Mouse (Mus musculus) frontal cortex, postnatal 25 days (tissue): ENCODE results near the gene Fam81a.

ENCODE experiments used
- DNase-seq, 2 experiments: peaks; one replicate each; pipeline ENCODE4 v3.0.0; 2022; ENCODE audit warnings: low spot score in 2 of 2

Gene Fam81a

DNA sequence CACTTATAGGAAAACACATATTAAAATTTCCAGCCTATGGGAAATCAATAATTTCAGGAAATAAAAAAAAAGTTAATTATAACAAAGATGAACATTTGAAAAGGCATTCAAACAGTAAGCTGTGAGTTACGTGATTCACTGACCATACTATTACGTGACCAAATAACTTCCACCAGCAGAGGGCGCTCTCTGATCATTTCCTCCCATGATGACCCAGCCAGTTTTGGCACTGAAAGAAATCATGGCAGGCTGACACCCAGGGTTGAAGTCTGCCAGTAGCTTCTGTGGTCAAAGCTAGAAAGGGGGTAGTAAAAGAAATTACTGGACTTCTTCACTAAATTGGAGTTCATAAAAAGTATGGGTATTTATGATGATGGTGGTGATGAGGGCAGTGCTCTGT lies 33.1 kb downstream of the Fam81a start:
- peak; percentile 79 to 81 for DNase-seq

DNA sequence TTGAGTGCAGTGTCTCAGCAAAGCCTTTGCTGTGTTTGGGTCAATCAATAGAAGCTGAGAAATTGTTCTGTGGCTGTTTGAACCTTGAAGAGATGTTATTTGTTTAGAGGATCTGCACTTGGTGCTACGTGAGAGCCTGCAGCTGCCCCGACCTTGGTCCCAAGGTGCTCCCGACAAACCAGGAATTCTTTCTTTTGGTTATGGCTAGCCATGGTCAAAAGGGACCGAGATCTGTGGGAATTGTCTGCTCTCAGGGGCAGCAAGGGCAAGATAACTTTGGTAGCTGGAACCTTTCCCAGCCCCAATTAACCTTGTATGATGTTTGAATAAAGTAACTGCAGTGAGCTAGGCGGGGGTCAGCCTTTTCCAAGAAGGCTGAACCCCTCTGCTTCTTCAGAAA lies 34.2 kb downstream of the Fam81a start:
- DNase-seq: no peak

DNA sequence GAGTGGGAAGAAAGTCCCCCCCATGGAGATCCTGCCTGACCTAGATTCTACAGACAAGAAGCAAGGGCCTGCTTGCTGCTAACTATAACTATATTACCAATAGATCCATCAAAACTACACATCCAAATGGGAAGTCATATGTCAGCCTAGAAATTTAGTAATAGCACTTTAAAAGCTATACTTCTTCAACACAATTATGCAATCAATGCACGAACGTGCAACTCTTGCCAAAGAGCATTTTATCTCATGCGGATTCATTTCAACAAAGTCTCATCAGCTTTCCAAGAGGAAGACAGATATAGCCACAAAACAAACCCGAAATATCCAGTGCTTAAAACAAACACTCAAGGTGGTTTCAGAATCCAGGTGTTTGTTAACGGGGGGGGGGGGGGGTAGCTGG lies 36.8 kb downstream of the Fam81a start:
- DNase-seq: no peak

DNA sequence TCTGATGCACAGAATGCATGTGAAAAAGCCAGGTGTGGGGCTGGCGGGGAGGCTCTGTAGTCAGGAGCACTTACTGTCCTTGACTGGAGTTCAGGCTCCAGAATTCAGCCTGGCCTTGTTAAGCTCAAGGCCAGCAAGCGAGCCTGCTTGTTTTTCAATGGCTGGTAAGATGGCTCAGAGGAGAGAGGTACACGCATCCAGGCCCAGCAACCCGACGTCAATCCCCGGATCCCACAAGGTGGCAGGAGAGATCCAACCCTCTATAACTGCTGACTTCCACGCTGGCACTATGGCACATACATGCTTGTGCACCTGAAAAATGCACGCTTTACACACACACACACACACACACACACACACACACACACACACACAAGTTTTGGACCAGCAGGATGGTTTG lies 39.3 kb downstream of the Fam81a start:
- no peak for DNase-seq

DNA sequence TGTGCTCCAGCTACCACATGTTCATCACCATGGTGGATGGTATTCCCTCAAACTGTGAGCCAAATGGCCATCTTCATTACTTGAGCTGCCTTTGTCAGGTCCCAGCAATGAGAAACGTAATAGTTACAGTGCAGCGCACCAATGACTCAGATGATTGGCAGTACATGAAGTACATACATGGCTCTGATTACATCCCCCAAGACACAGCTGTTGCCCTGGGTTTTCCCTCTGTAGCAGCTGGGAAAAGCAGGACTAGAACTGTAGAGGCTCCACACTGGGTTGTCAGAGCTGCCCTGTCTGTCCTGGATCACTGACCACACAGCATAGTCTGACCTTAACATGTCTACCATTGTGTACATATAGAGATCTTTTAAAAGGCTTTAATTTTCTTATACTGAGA lies 44.8 kb downstream of the Fam81a start:
- no peak for DNase-seq

DNA sequence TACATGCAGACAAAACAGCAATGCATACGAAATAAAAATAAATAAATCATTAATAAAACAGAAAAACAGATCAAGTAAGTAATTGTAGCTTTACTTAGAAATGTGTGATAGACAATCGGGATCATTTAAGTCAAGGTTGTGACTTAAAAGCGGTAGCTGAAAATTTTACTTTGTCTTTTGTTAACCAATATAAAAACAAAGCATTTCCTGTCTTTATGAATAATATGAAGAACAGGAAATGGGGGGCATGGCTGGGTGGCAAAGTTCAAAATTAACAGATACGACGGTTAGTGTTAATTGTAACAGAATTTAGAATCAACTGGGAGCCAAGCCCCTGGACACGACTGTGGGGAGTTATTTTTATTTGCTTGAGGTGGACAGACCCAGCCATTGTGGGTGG lies 47.3 kb downstream of the Fam81a start:
- no peak for DNase-seq

DNA sequence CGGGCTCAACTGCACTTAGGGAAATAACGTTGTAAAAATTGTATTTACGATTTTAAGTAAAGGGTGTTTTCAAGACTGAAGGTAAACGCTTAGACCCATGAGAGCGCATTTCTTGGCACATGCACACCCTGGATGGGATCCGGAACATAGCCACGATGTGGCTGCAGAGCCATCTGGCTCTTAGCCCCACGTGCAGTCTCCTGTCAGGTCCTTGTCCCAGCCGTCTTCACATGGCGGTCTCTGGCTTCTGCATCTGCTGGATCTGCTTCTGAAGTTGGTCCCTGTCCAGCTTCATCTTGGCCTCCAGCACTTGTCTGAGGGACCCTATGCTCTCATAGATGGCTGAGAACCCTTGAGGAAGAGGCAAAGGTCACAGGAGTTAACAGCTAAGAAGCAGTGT lies 51.8 kb downstream of the Fam81a start:
- DNase-seq: no peak

DNA sequence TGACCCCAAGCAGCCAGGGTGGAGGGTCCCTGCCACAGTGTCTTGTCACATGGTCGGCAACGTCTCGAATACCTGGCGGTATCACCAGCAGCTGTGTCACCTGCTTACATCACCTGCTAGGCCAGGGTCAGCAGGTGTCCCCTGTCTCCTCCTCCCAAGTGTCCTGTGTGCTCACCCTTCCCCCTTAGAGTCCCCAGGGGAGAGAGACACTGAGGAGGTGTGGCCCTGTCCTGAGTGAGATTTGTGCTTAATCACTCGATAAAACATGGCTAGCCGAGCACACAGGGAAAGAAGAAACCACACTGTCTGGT lies 53.6 kb downstream of the Fam81a start:
- DNase-seq: no peak

DNA sequence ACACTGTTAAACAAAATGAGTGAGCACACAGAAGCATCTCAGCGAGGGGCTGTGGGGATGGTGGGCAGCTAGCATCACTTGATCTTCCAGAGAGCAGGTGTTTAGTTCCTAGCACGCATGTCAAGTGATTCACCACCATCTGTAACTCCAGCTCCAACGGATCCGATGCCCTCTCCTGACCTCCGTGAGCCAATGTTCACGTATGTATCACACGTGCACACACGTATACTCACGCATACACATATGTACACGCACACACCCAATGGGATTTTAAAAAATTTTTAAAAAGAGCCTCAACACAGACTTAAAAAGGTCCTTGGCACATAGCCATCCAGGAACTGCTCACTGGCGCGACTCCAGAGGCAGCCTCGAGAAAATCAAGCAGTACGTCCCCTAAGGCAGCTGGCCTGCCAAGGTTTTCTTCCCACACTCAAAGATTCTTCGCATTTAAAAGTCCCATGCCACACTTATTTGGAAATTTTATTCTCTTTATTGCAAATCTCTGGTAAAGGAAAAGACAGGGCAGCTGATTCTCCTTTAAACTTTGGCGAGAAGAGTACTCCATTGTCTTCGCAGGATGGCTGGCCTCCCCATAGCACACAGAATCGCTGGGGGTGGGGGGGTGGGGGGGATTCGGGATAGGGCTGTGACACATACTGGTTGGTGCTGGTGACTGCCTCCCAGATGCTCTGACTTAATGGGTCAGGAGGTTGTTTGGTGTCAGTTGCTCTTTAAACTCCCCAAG lies 54.1 kb downstream of the Fam81a start:
- peak; percentile 32 to 40 for DNase-seq

DNA sequence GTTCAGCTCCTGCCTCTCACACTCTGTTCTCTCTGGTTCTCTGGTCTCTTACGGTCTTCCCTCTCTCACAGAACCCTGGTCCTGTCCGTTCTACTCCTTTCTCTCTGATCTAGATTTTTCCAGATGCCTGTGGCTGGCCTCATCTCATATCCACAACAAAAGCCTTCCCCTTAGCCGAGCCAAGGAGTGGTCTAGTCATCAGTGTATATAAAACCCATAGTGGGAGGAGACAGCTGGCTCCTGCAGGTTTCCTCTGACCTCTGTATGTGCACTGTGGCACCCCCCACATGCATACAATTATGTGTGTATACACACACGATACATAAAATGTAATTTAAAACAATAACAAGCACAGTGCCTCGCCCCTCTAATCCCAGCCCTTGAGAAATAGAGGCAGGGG lies 55.0 kb downstream of the Fam81a start:
- no peak for DNase-seq

DNA sequence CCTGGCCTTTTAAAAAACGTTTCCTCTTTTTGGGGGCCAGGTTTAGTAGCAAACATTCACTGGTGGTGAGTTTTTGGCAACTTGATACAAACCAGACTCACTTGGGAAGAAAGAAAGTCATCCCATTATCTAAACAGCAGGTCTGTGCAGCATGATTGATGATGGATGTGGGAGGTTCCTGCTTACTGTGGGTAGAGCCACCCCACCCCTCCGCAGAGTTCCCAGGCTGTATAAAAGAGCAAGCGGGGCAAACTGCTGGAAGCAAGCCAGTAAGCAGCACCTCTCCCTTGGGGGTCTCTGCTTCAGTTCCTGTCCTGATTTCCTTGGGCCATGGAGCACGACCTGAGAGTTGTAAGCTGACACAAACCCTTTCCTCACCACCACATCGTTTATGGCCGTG lies 56.3 kb downstream of the Fam81a start:
- no peak for DNase-seq

DNA sequence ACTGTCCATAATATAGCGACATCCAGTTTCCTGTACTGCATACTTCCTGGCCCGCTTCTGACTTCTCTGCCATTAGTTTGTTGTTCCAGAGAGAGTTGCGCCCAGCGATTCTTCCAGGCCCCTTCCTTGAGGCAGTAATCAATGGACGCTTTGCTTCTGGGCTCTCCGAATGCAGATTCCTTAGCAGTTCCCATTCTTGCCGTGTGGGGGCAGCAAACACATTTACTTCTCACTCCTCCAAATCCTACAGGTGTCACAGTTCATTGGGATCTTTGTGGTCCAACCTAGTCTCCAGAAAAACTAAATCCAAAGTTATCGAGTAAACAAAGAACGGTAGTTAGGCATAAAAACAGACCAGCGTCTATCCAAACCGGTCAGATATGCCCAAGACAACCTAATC lies 58.3 kb downstream of the Fam81a start:
- DNase-seq: peak; percentile 70 to 71

DNA sequence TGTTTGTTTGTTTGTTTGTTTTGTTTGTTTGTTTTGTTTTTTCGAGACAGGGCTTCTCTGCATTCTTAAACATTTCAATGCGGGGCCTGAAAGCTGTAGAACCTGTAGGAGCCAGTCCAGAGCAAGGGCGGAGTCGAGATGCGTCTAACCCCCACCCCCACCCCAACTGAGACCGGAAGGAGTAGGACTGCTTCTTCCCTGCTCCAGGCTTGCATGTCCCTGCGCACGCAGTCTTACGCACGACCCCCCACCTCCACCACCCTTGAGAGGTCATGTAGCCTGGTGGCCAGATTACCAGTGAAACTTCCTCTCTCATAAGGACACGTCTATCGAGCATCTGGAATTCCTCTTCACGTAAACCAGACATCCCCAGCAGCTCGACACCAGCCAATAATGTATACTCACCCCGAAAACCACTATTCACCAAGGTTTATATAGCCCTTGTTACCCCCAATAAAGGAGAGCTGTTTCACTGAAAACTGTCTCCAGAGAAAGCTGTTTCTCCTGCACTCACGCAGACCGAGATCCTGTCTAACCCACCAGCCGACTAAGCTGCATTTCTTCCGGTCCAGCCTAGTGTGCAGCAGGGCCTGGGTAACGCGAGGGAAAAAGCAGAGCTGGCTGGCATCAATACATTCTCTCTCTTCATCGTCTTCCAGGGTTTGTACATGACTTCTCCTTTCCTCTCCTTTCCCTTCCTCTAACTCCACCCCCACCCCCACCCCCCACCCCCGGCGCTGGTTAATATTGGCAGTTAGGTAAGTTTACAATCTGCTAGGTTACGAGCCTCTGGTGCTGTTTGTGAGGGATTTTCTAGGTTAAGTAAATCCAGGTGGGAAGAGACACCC lies 59.8 kb downstream of the Fam81a start:
- DNase-seq: no peak

DNA sequence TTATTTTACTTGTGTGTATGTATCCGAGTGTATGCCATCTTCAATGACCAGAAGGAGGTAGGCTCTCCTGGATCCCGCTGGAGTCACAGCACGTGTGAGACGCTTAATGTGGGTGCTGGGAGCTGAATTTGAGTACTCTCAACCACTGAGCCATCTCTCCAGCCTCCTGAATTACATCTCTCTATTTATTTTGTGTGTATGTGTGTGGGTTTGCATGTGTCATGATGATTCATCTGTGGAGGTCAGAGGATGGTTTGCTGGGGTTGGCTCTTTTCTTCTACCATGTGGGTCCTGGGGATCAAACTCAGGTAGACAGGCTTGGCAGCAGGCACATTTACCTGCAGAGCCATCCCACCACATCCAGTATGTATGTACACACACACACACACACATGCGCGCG lies 60.6 kb downstream of the Fam81a start:
- DNase-seq: no peak

DNA sequence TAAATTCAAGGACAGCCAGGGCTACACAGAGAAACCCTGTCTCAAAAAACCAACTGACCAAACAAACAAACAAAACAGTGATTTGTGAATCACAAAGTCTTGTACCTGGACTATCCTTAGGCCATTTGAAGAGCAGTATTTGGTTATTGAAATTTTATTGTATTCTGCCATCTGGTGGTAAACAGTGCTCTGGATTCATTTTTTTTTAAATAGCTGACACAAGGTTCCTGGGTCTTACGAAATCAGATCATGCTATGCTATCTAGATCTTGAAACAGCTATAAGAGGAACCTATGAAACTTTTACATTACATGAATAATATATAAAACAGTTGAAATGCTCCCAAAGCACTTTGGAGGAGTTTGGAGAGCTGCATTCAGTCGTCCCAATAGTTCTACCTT lies 61.4 kb downstream of the Fam81a start:
- no peak for DNase-seq

DNA sequence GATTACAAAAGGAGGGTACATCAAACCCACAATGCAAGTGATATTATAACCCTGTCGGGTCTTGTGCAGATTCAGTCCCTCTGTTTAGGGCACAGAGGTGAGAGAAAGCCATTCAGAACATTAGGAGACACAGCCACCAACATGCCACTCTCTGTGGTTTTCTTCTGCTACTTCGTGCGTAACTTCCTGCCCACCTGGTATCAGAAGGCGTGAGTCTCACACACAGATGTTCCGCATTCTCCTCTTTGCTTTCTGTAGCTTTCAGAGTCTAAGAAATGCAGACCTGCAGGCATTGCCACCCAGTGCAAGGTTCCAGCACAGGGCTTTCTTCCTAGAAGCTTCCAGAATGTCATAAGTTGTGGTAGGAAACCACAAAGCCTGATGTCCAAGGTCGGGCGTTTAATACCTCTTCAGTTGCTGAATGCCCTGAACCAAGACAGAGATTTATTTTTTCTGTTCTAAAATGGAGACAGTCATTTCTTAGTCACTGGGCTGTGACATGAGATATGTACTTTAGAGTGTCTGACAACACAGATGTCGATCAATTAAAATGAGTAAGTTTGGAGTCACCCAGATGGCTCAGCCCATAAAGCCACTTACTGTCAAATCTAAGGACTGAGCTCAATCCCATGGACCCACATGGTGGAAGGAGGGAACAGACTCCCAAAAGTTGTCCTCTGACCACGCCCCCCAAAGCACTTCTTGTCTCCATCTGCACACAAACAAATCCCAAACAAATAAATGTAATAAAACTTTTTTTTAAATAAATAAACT lies 62.1 kb downstream of the Fam81a start:
- no peak for DNase-seq

DNA sequence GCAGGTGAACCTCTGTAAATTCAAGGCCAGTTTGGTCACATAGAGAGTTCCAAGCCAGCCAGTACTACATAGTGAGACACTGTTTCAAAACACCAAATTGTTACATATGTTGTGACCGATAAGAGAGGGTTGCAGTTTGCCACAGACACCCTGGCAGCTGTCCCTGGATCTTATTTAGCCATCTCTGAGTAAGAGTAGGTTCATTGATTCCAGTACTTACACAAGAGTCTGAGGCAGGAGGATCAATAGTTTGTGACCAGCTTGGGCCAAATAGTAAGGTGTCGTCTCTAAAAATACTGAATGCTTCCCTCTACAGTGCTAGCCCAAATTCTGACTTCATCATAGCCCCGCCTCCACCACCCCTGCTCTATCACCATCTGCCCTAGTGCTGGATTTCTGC lies 64.3 kb downstream of the Fam81a start:
- DNase-seq: no peak

DNA sequence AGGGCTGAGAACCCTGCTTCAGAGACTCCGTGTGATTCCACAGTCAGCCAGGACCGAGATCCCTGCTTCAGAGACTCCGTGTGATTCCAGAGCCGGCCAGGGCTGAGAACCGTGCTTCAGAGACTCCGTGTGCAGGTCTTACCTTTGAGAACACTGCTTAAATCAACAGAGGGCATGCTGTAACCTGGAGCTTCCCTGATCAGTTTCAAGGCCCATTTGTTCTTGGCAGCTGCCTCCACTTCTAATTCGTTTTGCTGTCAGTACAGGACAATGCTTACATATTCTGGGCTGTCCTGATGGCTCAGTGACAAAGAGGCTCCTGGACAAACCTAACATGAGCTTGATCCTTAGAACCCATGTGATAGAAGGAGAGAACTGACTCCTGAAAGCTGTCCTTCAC lies 65.2 kb downstream of the Fam81a start:
- DNase-seq: no peak

DNA sequence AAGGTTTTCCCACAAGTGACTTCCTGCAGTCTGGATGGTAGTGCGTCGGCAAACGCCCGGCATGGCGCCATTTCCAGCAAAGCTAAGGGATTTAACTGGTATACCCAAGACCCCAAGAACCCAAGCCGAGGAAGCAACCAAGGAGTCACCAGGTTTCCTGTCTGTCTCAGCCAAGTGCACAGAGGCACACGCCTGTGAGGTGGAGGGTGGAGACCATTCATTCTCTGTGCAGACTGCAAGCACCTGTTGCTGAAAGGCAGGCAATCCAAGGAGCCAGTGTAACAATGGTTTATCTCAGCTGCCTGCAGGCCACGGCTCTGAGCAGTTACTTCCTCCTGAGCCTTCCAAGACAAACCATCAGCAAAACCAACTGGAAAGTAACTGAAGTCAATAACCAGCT lies 70.0 kb downstream of the Fam81a start:
- DNase-seq: no peak

DNA sequence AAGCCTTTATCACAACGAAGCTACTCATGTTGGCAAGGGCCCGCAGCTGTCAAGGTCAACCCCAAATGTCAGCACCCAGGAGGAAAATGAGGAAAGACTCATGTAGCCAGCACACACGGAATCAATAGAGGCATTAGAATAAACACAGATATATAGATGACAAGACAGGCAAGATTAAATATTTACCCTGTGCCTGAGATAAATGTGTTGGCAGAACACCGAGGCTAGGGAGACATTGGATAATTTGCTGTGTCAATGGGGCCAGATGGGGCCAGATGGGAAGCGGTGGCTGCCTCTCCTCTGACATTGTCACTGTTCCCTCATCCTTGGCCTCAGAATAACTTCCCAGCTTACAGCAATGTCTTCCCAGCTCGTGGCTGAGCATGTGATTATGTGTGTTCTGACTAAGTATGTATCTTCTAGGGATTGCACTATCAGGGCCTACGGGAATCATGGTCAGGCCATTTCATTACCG lies 72.4 kb downstream of the Fam81a start:
- no peak for DNase-seq

DNA sequence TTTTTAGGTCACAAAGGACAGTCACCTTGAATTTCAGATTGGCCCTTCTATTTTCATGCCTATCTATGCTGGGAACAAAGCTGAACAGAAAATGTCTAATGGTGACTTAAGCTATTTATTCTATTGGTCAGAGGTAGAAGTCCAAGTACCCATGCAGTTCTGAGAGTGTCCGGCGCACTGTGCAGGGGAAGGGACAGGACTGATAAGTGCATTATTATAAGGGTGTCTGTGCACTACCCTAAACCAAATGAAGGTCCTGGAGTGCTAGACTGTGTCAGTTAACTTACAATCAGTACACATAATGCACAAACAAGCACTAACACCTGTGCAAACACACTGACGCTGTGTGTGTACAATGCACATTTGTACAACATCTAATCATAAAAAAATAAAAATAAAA lies 74.9 kb downstream of the Fam81a start:
- no peak for DNase-seq

DNA sequence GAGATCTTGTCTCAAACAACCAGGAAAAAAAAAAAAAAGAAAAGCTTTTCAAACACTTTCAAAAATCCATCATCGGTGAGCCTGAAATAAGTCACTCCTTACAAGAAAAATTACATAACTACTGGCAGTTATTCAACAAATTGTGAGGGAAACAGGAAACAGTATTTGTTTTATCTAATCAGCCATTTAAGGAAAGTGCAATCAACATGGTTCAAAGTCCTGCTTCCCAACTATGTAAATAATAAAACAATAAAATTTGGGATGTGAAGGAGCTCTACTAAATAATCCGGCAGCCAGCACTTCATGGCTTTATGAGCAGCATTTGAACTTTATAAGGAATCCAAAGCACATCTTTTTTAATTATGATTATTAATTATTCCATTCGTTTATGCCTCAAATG lies 80.3 kb downstream of the Fam81a start:
- DNase-seq: no peak

DNA sequence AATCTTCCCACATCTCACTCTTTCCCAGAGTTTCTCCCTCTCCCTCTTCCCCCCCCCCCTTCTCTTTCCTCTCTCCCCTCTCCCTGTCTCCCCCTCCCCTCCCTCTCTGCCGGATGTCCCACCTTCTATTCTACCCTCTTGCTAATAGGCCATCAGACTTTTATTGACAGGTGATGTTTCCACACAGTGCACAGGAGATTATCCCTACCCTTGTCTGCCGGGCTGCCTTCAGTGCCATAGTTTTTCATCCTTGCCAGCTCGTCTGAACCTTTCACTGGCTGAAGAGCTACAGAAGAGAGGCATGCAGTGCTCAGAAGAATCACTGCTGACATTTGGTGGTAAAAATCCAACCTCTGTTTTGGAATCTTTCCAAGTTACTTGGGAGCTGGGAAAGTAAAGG lies 88.9 kb downstream of the Fam81a start:
- DNase-seq: no peak
